Mouse (Mus musculus): ENCODE measurements around the gene Gm20696.

- TF ChIP-seq CTCF (IDR thresholded peaks at IDR 0.05; ENCODE audit: borderline replicate concordance, insufficient read depth, low read depth, low read length) (no peak), POLR2A (IDR thresholded peaks at IDR 0.05; ENCODE audit: borderline replicate concordance, insufficient read depth, low read length) (no peak)
These were observed 356.1 kb downstream of the Gm20696 start for GRCm38 (mm10) chr6:99310529-99310928.

Data from cerebellum, adult 2 months (tissue).